Mouse (Mus musculus): ENCODE measurements around the gene Fbxw7. TPM values are rescaled to one million over a fixed set of nuclear protein-coding genes. Genes with fewer than 3 reads are reported as not detected.

Gene Fbxw7
- total RNA-seq, 1 experiment, result 29.7 TPM

- no peak for DNase-seq (ENCODE audit: low read depth, low spot score)
- Histone ChIP-seq H3K9ac (ENCODE audit: insufficient read depth, low read depth, low read length, poor library complexity, severe bottlenecking) (no peak overlapping the region), H3K4me1 (ENCODE audit: control insufficient read depth in 2 of 2, insufficient read depth in 2 of 2, low read length in 2 of 2, poor library complexity in 1 of 2) (peaks cover 2 to 9% of the 10 kb centered on the region in 2 experiments; a peak in 2 of 4 replicates), H3K9me3 (ENCODE audit: control insufficient read depth, insufficient read depth, low read depth, low read length) (no peaks in the 10 kb centered on the region), H3K36me3 (ENCODE audit: control insufficient read depth, insufficient read depth, low read length, poor library complexity, severe bottlenecking) (no peaks in the 10 kb centered on the region), H3K4me3 (ENCODE audit: insufficient read depth in 1 of 2, low read depth in 1 of 2, low read length in 2 of 2, poor library complexity in 1 of 2, severe bottlenecking in 1 of 2) (no peak overlapping the region), H3K27ac (ENCODE audit: insufficient read depth, low read depth, low read length, poor library complexity, severe bottlenecking) (no peak overlapping the region)
- in situ Hi-C loops (cut with MboI; ENCODE audit: low sequenced_read_pairs in 2 of 2, unreplicated experiment in 2 of 2), result no loop called here
- TF ChIP-seq MAFK (IDR thresholded peaks at IDR 0.05; ENCODE audit: insufficient read depth, low read depth, low read length) (no peak), ZNF384 (IDR thresholded peaks at IDR 0.05; ENCODE audit: low read depth, low read length) (no peak), CHD2 (IDR thresholded peaks at IDR 0.05; ENCODE audit: low read depth, low read length) (no peak), HCFC1 (IDR thresholded peaks at IDR 0.05; ENCODE audit: borderline replicate concordance, insufficient read depth, low read length) (no peak), ZC3H11A (IDR thresholded peaks at IDR 0.05; ENCODE audit: borderline replicate concordance, low read depth, low read length) (no peak)
Measured at GRCm38 (mm10) chr3:84826405-84826804, 11.3 kb downstream of the Fbxw7 start.

- peaks cover 2 to 9% of the 10 kb centered on the region in 2 experiments; a peak in 2 of 4 replicates for H3K4me1 ChIP-seq (ENCODE audit: control insufficient read depth in 2 of 2, insufficient read depth in 2 of 2, low read length in 2 of 2, poor library complexity in 1 of 2)
- TF ChIP-seq ZNF384 (IDR thresholded peaks at IDR 0.05; ENCODE audit: low read depth, low read length), result peak; percentile 79
- no peak for TF ChIP-seq MAFK (IDR thresholded peaks at IDR 0.05; ENCODE audit: insufficient read depth, low read depth, low read length)
- no peaks in the 10 kb centered on the region for H3K36me3 ChIP-seq (ENCODE audit: control insufficient read depth, insufficient read depth, low read length, poor library complexity, severe bottlenecking)
- H3K4me3 ChIP-seq (ENCODE audit: insufficient read depth in 1 of 2, low read depth in 1 of 2, low read length in 2 of 2, poor library complexity in 1 of 2, severe bottlenecking in 1 of 2), result no peak overlapping the region
- in situ Hi-C loops (cut with MboI; ENCODE audit: low sequenced_read_pairs in 2 of 2, unreplicated experiment in 2 of 2), result no loop called here
- no peaks in the 10 kb centered on the region for H3K9me3 ChIP-seq (ENCODE audit: control insufficient read depth, insufficient read depth, low read depth, low read length)
- no peak for DNase-seq (ENCODE audit: low read depth, low spot score)
- peak overlapping the region; percentile 2; the same call in 1 of the 2 replicates for H3K27ac ChIP-seq (ENCODE audit: insufficient read depth, low read depth, low read length, poor library complexity, severe bottlenecking)
- H3K9ac ChIP-seq (ENCODE audit: insufficient read depth, low read depth, low read length, poor library complexity, severe bottlenecking), result no peak overlapping the region
Measured at GRCm38 (mm10) chr3:84826938-84827337, 11.9 kb downstream of the Fbxw7 start.

DNA sequence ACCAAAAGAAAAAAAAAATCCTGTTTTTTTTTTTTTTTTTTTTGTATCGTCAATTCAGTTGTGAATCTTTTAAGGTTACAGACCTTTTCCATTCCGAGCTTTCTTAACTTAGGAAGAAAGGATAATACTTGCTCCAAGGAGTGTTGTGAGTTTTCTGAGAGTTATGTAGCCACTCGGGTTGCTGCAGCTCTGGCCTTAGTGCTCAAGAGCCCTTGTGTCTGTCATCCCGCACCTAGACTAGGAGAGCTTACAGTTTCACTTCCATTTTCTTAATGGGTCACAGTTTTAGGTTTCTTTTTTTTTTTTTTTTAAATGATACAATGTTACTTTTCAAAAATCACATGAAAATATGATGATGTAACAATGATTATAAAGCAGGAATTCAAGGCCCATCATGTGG is 12.5 kb downstream of the Fbxw7 start:
- no peak for TF ChIP-seq ZNF384 (IDR thresholded peaks at IDR 0.05; ENCODE audit: low read depth, low read length)
- TF ChIP-seq MAFK (IDR thresholded peaks at IDR 0.05; ENCODE audit: insufficient read depth, low read depth, low read length), result no peak
- TF ChIP-seq CHD2 (IDR thresholded peaks at IDR 0.05; ENCODE audit: low read depth, low read length), result no peak
- TF ChIP-seq HCFC1 (IDR thresholded peaks at IDR 0.05; ENCODE audit: borderline replicate concordance, insufficient read depth, low read length), result no peak
- TF ChIP-seq ZC3H11A (IDR thresholded peaks at IDR 0.05; ENCODE audit: borderline replicate concordance, low read depth, low read length), result no peak
- Histone ChIP-seq H3K4me3 (ENCODE audit: insufficient read depth in 1 of 2, low read depth in 1 of 2, low read length in 2 of 2, poor library complexity in 1 of 2, severe bottlenecking in 1 of 2) (no peak overlapping the region), H3K9ac (ENCODE audit: insufficient read depth, low read depth, low read length, poor library complexity, severe bottlenecking) (no peak overlapping the region), H3K9me3 (ENCODE audit: control insufficient read depth, insufficient read depth, low read depth, low read length) (no peaks in the 10 kb centered on the region), H3K27ac (ENCODE audit: insufficient read depth, low read depth, low read length, poor library complexity, severe bottlenecking) (no peak overlapping the region), H3K4me1 (ENCODE audit: control insufficient read depth in 2 of 2, insufficient read depth in 2 of 2, low read length in 2 of 2, poor library complexity in 1 of 2) (peaks cover 2 to 9% of the 10 kb centered on the region in 2 experiments; a peak in 2 of 4 replicates), H3K36me3 (ENCODE audit: control insufficient read depth, insufficient read depth, low read length, poor library complexity, severe bottlenecking) (no peaks in the 10 kb centered on the region)
- no peak for DNase-seq (ENCODE audit: low read depth, low spot score)
- in situ Hi-C loops (cut with MboI; ENCODE audit: low sequenced_read_pairs in 2 of 2, unreplicated experiment in 2 of 2), result no loop called here

DNA sequence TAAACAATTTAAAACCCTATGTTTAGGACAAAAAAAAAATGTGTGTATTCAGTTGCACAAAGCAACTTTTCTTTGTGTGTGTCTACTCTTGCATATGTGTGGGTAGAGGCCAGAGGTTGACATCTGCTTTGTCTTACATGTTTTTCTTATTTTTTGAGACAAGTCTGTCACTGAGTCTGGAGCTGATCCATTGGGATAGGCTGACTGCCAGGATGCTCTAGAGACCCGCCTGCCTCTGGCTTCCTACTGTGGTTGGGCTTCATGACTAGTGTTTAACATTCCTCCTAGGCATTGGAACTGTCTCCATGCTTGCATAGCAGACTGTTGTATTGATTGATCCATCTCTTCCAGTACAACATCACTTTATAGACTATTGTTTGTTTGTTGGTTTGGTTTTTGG is 14.3 kb downstream of the Fbxw7 start:
- no peak overlapping the region for H3K27ac ChIP-seq (ENCODE audit: insufficient read depth, low read depth, low read length, poor library complexity, severe bottlenecking)
- no peak overlapping the region for H3K4me3 ChIP-seq (ENCODE audit: insufficient read depth in 1 of 2, low read depth in 1 of 2, low read length in 2 of 2, poor library complexity in 1 of 2, severe bottlenecking in 1 of 2)
- no peaks in the 10 kb centered on the region for H3K9me3 ChIP-seq (ENCODE audit: control insufficient read depth, insufficient read depth, low read depth, low read length)
- no peak overlapping the region for H3K9ac ChIP-seq (ENCODE audit: insufficient read depth, low read depth, low read length, poor library complexity, severe bottlenecking)
- no peak for TF ChIP-seq MAFK (IDR thresholded peaks at IDR 0.05; ENCODE audit: insufficient read depth, low read depth, low read length)
- TF ChIP-seq HCFC1 (IDR thresholded peaks at IDR 0.05; ENCODE audit: borderline replicate concordance, insufficient read depth, low read length), result no peak
- no peak for TF ChIP-seq CHD2 (IDR thresholded peaks at IDR 0.05; ENCODE audit: low read depth, low read length)
- TF ChIP-seq ZC3H11A (IDR thresholded peaks at IDR 0.05; ENCODE audit: borderline replicate concordance, low read depth, low read length), result no peak
- TF ChIP-seq ZNF384 (IDR thresholded peaks at IDR 0.05; ENCODE audit: low read depth, low read length), result no peak
- H3K36me3 ChIP-seq (ENCODE audit: control insufficient read depth, insufficient read depth, low read length, poor library complexity, severe bottlenecking), result no peaks in the 10 kb centered on the region
- peaks cover 2 to 7% of the 10 kb centered on the region in 2 experiments; a peak in 2 of 4 replicates for H3K4me1 ChIP-seq (ENCODE audit: control insufficient read depth in 2 of 2, insufficient read depth in 2 of 2, low read length in 2 of 2, poor library complexity in 1 of 2)
- DNase-seq (ENCODE audit: low read depth, low spot score), result no peak
- in situ Hi-C loops (cut with MboI; ENCODE audit: low sequenced_read_pairs in 2 of 2, unreplicated experiment in 2 of 2), result no loop called here

DNA sequence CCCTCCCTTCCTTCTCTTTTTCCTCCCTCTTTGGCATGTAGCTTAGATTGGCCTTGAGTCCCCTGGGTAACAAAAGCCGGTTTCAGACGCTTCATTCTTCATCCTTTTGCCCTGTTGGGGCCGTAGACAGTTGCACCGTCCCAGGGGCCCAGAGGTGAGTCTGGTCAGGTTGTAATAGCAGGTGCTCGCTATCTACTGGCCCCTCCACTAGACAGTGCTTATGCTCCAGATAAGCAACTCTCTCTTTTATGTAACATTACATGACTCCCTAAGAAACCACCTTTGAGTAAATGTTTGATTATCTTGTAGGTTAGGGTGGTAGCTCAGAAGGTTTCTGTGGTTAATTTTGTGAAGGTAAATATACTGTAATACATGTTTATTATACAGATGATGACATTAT is 21.0 kb downstream of the Fbxw7 start:
- DNase-seq (ENCODE audit: low read depth, low spot score), result no peak
- H3K9me3 ChIP-seq (ENCODE audit: control insufficient read depth, insufficient read depth, low read depth, low read length), result no peaks in the 10 kb centered on the region
- TF ChIP-seq MAFK (IDR thresholded peaks at IDR 0.05; ENCODE audit: insufficient read depth, low read depth, low read length) (no peak), HCFC1 (IDR thresholded peaks at IDR 0.05; ENCODE audit: borderline replicate concordance, insufficient read depth, low read length) (no peak), ZNF384 (IDR thresholded peaks at IDR 0.05; ENCODE audit: low read depth, low read length) (no peak), ZC3H11A (IDR thresholded peaks at IDR 0.05; ENCODE audit: borderline replicate concordance, low read depth, low read length) (no peak), CHD2 (IDR thresholded peaks at IDR 0.05; ENCODE audit: low read depth, low read length) (no peak)
- H3K9ac ChIP-seq (ENCODE audit: insufficient read depth, low read depth, low read length, poor library complexity, severe bottlenecking), result no peak overlapping the region
- H3K4me3 ChIP-seq (ENCODE audit: insufficient read depth in 1 of 2, low read depth in 1 of 2, low read length in 2 of 2, poor library complexity in 1 of 2, severe bottlenecking in 1 of 2), result no peak overlapping the region
- peaks cover 0 to 4% of the 10 kb centered on the region in 2 experiments; a peak in 1 of 4 replicates for H3K4me1 ChIP-seq (ENCODE audit: control insufficient read depth in 2 of 2, insufficient read depth in 2 of 2, low read length in 2 of 2, poor library complexity in 1 of 2)
- H3K36me3 ChIP-seq (ENCODE audit: control insufficient read depth, insufficient read depth, low read length, poor library complexity, severe bottlenecking), result no peaks in the 10 kb centered on the region
- H3K27ac ChIP-seq (ENCODE audit: insufficient read depth, low read depth, low read length, poor library complexity, severe bottlenecking), result no peak overlapping the region
- in situ Hi-C loops (cut with MboI; ENCODE audit: low sequenced_read_pairs in 2 of 2, unreplicated experiment in 2 of 2), result no loop called here
